Mouse (Mus musculus) megakaryocyte, embryonic 14.5 days (primary cell): ENCODE measurements around the gene Sh3kbp1. TPM values are rescaled to one million over a fixed set of nuclear protein-coding genes. Genes with fewer than 3 reads are reported as not detected.

Experiments used
- H3K27me3 ChIP-seq: replicated peaks from 2 replicates; pipeline ENCODE3; 2012; ENCODE audit warnings: inconsistent platforms
- H3K36me3 ChIP-seq: replicated peaks from 2 replicates; pipeline ENCODE3; 2012; ENCODE audit warnings: low read length, inconsistent platforms, mixed read lengths
- H3K4me1 ChIP-seq: 2 replicates; pipeline ENCODE4 v1.6.1; 2012; ENCODE audit warnings: inconsistent platforms
- H3K4me3 ChIP-seq: replicated peaks from 2 replicates; pipeline ENCODE3; 2012; ENCODE audit warnings: moderate library complexity, mild to moderate bottlenecking, inconsistent platforms
- H3K9me3 ChIP-seq: 2 replicates; pipeline ENCODE4 v1.6.1; 2012; ENCODE audit warnings: inconsistent platforms
- FLI1 ChIP-seq: IDR thresholded peaks from 2 replicates; pipeline ENCODE4 v1.6.1; 2012; ENCODE audit warnings: low read length, inconsistent platforms, mixed read lengths
- GATA1 ChIP-seq: IDR thresholded peaks from 3 replicates; pipeline ENCODE4 v1.6.1; 2012; ENCODE audit warnings: mixed read lengths, low read length, inconsistent platforms, borderline replicate concordance
- polyA plus RNA-seq: library from polyadenylated mRNA; stranded (reverse); fragments of >175 nt; gene quantifications from 2 replicates; pipeline ENCODE4 v1.2.3, GENCODE M21; 2012; ENCODE audit warnings: low replicate concordance; ENCODE audit not compliant: insufficient read depth

Sh3kbp1 gene
- polyA plus RNA-seq, 1 experiment, result 1.9 TPM

DNA sequence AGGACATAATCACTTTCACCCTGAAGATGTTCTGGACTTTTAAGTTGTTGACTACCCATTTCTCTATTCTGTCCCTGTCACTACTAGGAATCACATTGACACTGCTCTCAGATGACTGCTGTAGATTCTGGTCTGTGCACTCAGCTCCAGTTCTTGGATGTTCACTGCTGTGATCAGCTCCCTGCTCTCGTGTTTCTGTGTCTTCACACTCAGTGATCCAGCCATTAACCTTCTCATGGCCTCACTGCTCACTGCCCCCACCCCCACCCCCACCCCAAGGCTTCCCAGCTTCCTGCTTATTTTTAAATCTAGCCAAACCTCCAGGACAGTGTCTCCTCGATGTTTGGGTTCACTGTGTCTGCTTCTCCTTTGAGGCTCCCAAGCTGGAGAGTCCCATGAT, 271.0 kb downstream of the Sh3kbp1 start:
- H3K36me3 ChIP-seq, result no peaks in the 10 kb centered on the region
- peaks cover 15% of the 10 kb centered on the region for H3K27me3 ChIP-seq
- H3K4me1 ChIP-seq, result no peaks in the 10 kb centered on the region
- no peak overlapping the region for H3K4me3 ChIP-seq
- TF ChIP-seq GATA1 (no peak), FLI1 (no peak)
- H3K9me3 ChIP-seq, result no peaks in the 10 kb centered on the region

DNA sequence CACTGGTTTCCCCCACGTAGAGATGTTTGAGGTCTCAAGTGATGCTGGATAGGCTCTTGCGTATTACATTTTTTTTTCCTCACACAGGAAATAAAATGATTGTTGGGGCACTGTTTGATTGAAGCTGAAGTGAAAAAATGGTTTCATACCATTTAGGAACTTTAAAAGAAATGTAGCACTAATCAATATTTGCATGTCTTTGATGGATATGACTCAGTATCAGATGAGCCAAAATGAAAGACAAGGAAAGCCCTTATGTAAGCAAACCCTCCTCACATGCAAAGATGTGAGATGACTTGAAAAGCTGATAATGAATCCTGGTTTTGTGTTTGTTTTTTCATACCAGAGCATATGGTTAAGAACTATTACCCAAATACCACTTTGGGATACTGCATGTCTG, 272.0 kb downstream of the Sh3kbp1 start:
- H3K36me3 ChIP-seq, result no peaks in the 10 kb centered on the region
- H3K4me3 ChIP-seq, result no peak overlapping the region

DNA sequence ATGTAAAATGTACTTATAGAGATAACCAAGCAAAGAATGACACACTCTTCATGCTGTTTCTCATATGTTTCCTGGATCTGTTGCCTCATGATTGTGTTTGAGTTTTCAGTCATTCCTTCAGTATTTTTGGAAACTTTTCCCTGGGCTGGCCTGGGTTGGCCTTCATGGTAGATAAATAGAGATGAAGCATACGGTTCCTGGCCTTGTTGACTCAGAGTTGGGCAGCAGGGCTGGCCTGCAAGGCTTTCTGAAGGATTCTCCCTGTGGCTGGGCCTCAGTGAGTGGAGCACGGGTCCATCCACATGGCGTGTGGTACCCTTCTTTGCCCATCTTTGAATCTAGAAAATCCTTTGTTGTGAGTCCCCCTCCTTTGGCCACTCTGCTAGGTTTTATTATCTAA, 276.3 kb downstream of the Sh3kbp1 start:
- Histone ChIP-seq H3K36me3 (no peaks in the 10 kb centered on the region), H3K27me3 (peaks cover 12% of the 10 kb centered on the region), H3K9me3 (no peaks in the 10 kb centered on the region), H3K4me3 (no peak overlapping the region), H3K4me1 (no peaks in the 10 kb centered on the region; the same call in 1 of the 2 replicates)
- no peak for TF ChIP-seq FLI1
- no peak for TF ChIP-seq GATA1

More for the DNA sequence above, 272.0 kb downstream of the Sh3kbp1 start:
- peaks cover 17% of the 10 kb centered on the region for H3K27me3 ChIP-seq
- TF ChIP-seq GATA1, result no peak
- TF ChIP-seq FLI1, result no peak
- no peaks in the 10 kb centered on the region for H3K4me1 ChIP-seq
- H3K9me3 ChIP-seq, result no peaks in the 10 kb centered on the region

- no peaks in the 10 kb centered on the region for H3K36me3 ChIP-seq
- H3K9me3 ChIP-seq, result no peaks in the 10 kb centered on the region
- peaks cover 6% of the 10 kb centered on the region for H3K27me3 ChIP-seq
- H3K4me3 ChIP-seq, result no peak overlapping the region
- peaks cover 18% of the 10 kb centered on the region; the same call in 1 of the 2 replicates for H3K4me1 ChIP-seq
- TF ChIP-seq GATA1 (no peak), FLI1 (no peak)
Observed at GRCm38 (mm10) chrX:159907703-159908102, 280.6 kb downstream of the Sh3kbp1 start.

DNA sequence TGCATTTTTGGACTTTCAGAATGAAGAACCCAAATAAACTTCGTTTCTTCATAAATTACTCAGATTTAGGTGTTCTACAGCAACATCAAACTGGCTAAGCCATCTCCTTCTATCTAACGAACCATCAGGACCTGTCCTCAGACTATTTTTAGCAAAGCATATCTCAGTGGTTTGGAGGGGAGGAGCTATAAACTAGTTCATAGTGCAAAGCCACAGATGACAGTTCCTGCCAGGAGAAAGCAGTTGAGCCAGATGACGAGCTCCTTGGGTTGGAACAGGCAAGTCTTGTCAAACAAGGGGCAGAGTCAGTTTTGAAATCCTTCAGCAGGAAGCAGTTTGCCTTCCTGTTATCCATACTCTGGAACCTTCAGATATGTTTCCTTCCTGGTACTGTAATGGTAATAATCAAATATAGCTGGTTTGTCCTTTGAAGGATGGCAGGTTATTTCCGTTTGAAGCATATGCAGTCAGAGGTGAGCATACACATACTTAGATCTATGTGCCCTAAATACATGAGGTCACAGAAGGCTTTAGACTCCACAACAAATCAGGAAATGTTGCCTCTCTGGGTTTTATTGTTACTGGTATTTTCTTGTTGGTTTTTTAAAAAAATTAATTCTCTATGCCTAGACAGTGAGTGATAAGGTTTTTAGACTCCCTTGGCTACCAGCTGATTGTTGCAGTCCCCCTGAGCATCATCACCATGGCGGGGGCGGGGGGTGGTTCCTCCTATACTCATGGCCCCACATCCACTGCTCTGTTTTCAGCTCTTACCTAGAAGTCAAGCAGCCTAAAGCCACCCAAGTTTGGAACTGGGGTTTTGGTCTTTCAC, 282.6 kb downstream of the Sh3kbp1 start:
- Histone ChIP-seq H3K4me3 (no peak overlapping the region), H3K27me3 (peaks cover 4% of the 10 kb centered on the region), H3K4me1 (peaks cover 18% of the 10 kb centered on the region; the same call in 1 of the 2 replicates), H3K9me3 (no peaks in the 10 kb centered on the region), H3K36me3 (no peaks in the 10 kb centered on the region)
- TF ChIP-seq GATA1, result no peak
- no peak for TF ChIP-seq FLI1

- no peak for TF ChIP-seq FLI1
- TF ChIP-seq GATA1, result no peak
- Histone ChIP-seq H3K9me3 (no peaks in the 10 kb centered on the region), H3K4me3 (no peak overlapping the region), H3K36me3 (no peaks in the 10 kb centered on the region), H3K4me1 (peaks cover 18% of the 10 kb centered on the region; the same call in 1 of the 2 replicates), H3K27me3 (peaks cover 4% of the 10 kb centered on the region)
Observed at GRCm38 (mm10) chrX:159910600-159910999, 283.5 kb downstream of the Sh3kbp1 start.

GRCm38 (mm10) chrX:159911613-159912012, 284.5 kb downstream of the Sh3kbp1 start:
- H3K27me3 ChIP-seq, result peaks cover 2% of the 10 kb centered on the region
- TF ChIP-seq GATA1 (no peak), FLI1 (no peak)
- no peaks in the 10 kb centered on the region for H3K9me3 ChIP-seq

GRCm38 (mm10) chrX:159912061-159912460, 285.0 kb downstream of the Sh3kbp1 start:
- H3K9me3 ChIP-seq, result no peaks in the 10 kb centered on the region
- H3K36me3 ChIP-seq, result no peaks in the 10 kb centered on the region
- peaks cover 2% of the 10 kb centered on the region for H3K27me3 ChIP-seq
- TF ChIP-seq FLI1, result no peak
- TF ChIP-seq GATA1, result no peak
- H3K4me1 ChIP-seq, result peaks cover 18% of the 10 kb centered on the region; the same call in 1 of the 2 replicates
- no peak overlapping the region for H3K4me3 ChIP-seq

More at GRCm38 (mm10) chrX:159911613-159912012, 284.5 kb downstream of the Sh3kbp1 start:
- no peaks in the 10 kb centered on the region for H3K36me3 ChIP-seq
- H3K4me3 ChIP-seq, result no peak overlapping the region
- peaks cover 18% of the 10 kb centered on the region; the same call in 1 of the 2 replicates for H3K4me1 ChIP-seq

DNA sequence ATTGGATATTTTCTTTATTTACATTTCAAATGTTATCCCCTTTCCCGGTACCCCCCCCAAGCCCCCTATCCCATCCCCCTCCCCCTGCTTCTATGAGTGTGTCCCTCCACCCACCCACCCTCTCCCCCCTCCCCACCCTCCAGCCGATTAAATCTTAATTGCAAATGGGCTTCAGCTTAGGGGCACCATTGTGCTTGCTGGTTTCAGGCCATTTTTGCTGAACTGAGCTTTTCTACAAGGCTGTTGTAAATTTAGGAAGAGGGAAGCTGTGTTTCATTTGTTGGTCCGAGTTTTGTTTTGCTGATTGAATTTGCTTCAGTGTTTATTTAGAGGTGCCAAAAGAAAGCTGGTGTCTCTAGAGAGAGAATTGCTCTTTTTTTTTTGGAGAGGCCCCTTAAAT, 286.4 kb downstream of the Sh3kbp1 start:
- Histone ChIP-seq H3K4me1 (peaks cover 18% of the 10 kb centered on the region; the same call in 1 of the 2 replicates), H3K4me3 (no peak overlapping the region), H3K36me3 (no peaks in the 10 kb centered on the region), H3K27me3 (peaks cover 2% of the 10 kb centered on the region), H3K9me3 (no peaks in the 10 kb centered on the region)
- TF ChIP-seq GATA1 (no peak), FLI1 (no peak)

DNA sequence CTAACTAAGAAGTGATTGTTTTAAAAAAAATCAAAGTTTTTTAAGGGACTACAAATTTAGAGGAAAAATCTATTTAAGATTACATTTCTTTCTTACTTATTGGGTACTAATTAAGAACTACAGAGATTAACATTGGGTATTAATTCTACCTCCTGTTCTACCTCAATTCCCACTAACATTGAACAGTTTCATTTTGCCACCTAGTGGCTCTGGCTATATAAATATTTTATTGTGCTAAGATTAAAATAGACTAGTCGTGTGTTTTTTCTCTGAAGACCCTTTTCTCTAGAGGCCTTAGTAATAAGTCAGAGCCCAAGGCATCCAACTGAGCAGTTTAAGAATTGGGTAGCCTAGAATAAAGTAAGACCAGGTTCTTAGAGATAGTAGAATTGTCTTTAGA, 288.1 kb downstream of the Sh3kbp1 start:
- no peak overlapping the region for H3K4me3 ChIP-seq
- H3K27me3 ChIP-seq, result peaks cover 7% of the 10 kb centered on the region
- no peak for TF ChIP-seq FLI1
- peaks cover 8% of the 10 kb centered on the region; the same call in 1 of the 2 replicates for H3K4me1 ChIP-seq
- H3K9me3 ChIP-seq, result no peaks in the 10 kb centered on the region
- H3K36me3 ChIP-seq, result peaks cover 4% of the 10 kb centered on the region
